Mouse (Mus musculus) monocyte, adult 5-6 weeks (primary cell): ENCODE measurements around the gene Scamp1. TPM values are rescaled to one million over a fixed set of nuclear protein-coding genes. Genes with fewer than 3 reads are reported as not detected.

Source experiments
- ATAC-seq: fragments of 153-309, 156-312 bp; replicated peaks from 2 replicates; pipeline ENCODE4 v1.8.0; 2017; ENCODE audit warnings: mild to moderate bottlenecking; ENCODE audit not compliant: low TSS enrichment, insufficient number of reproducible peaks, severe bottlenecking, poor library complexity, low FRiP score
- total RNA-seq: library from RNA; stranded (forward); fragments of 200-1000, 200-491, 200-594 nt; gene quantifications from 3 replicates; pipeline ENCODE4 v1.2.3, GENCODE M21; 2017

Scamp1 gene
- total RNA-seq, 1 experiment from 2014 or later, result 3.4 TPM

DNA sequence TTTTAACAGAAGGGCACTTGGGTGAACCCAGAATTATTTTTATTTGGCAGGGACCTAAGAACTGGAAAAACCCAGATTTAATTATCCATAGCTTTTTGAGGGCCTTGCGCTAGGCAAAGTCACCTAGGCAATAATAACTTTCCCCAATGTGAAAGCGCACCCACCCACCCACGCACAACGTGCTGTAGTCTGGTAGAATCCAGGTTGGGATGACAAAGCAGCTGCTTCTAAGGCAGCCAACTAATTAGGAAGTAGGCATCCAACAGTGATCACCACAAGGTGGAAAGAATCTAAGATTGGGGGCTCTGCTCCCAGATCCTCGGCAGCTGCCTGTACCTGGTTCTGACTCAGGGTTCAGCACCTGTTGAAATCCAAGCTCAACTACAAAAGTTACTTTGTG lies 538 bp upstream of the Scamp1 start:
- no peak for ATAC-seq

- no peak for ATAC-seq
Measured at GRCm38 (mm10) chr13:94284543-94285269, 951 bp downstream of the Scamp1 start.

DNA sequence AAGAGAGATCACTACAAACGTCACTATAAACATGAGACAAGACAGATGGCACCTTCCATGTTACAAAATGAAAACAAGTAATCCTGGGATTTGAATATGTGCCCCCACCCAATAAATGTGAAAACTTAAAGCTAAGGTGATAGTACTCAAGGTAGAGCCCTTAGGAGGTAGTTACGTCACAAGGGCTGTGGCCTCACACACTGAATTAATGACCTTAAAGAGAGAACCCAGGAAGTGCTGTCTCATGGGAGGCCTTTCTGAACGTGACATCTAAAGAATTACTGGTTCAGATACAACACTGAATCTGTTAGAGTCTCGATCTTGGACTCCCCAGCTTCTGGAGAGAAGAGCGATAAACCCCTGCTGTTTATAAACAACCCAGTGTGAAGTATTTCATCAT lies 6.2 kb downstream of the Scamp1 start:
- ATAC-seq, result no peak

DNA sequence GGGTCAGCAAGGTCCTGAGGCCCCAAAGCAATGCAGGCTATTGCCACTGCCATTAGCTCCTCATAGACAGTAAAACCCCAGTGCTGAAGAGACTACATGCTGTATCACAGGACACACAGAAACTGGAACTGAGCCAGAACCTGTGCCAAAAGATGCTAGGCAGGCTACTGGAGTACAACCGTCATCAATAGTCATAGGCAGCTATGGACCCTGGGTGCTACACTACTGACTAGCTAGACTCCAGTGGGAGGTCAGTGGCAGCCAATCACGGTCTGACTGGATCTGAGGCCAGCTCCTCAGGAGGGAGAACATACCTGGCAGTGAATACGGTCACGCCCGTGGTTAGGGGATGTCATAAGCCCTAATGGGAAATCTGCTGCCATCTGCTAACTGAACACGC lies 14.4 kb downstream of the Scamp1 start:
- ATAC-seq, result no peak

GRCm38 (mm10) chr13:94268201-94268600 lies 17.5 kb downstream of the Scamp1 start:
- ATAC-seq, result no peak

- no peak for ATAC-seq
Measured at GRCm38 (mm10) chr13:94267190-94267589, 18.5 kb downstream of the Scamp1 start.

DNA sequence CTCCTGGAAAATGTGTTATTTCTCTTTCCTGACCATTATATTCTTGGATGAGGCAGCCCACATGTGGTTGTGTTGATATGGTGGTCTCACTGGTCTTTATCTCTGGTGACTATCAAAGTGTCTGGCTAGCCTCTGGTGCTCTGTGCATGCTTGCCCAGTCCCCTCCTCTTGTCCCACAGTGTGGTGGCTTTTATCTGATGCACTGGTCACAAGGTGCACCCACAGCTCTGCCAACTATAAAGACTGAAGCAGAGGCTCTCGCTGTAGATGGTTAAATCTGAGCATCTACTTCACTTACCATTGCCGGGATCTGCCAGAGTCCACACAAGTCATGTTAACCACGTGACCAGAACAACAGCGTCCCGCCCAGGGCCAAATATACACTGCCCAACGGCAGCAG lies 19.1 kb downstream of the Scamp1 start:
- no peak for ATAC-seq

DNA sequence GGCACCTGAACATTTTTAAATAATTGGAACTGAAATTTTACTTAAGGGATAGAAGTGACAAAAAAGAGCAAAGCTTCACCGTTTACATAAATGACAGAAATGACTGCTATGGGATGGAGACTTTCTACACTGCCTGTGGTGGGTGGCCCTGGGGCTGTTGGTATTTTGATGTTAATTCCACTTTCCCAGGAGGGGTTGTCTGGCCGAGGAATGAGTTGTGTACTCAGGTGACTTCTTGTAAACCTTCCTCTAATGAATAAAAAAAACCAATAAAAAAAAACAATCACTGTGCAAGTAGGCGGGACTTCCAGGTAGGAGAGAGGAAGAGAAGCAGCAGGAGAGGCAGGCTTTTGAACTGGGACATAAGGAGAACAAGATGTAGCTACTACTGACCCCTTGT lies 20.4 kb downstream of the Scamp1 start:
- no peak for ATAC-seq

DNA sequence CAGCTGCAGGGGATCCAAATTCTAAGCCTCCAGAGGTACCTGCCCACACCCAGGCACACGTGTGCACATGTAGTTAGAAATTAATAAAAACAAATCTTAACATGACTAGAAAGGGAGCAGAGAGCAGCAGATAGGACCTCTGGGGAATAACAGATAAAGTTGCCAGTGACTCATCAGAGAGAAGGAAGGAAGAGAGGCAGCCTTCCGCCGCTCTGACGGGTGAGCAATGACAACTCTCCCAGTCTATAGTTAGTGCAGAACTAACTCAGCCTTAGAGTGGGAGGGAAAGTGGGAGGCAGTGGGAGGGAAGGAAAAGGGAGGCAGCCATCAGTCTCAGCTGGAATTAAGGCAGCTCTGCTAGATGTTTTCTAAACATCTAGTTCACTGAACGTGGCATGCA lies 21.7 kb downstream of the Scamp1 start:
- ATAC-seq, result no peak

DNA sequence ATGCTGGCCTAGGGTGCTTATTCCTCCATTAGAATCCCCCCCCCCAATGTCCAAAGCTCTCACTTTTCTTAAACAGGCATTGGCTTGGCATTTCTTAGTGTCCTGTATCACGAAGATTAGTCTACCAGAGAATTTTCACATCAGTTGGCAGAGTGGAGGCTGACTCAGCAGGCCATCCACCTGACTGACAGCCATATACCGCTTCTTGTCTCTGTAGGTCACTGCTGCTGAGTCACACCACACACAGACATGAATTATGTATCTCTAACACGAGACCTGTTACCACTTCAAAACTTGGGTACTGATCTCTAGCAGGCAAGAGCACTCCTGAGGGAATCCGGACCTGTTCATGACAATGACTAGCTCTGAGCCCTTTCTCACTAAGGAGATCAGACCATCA lies 23.1 kb downstream of the Scamp1 start:
- no peak for ATAC-seq

DNA sequence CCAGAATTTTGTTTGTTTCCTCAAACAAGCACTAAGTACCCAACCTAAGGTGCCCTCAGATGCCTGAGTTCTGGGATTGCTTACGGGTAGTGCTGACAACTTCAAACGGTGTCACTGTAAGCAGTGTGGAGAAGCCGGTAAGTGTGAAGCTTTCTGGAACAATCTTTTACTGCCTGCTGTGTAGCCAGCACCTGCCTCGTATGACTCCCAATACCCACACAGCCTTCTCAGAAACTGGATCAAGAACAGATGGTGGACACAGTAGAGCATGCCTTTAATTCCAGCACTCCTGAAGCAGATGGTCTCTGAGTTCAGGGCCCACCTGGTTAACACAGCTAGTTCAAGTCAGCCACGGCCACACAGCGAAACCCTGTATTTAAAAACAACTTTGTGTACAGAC lies 24.0 kb downstream of the Scamp1 start:
- ATAC-seq, result no peak

GRCm38 (mm10) chr13:94260961-94261360 lies 24.7 kb downstream of the Scamp1 start:
- ATAC-seq, result no peak

DNA sequence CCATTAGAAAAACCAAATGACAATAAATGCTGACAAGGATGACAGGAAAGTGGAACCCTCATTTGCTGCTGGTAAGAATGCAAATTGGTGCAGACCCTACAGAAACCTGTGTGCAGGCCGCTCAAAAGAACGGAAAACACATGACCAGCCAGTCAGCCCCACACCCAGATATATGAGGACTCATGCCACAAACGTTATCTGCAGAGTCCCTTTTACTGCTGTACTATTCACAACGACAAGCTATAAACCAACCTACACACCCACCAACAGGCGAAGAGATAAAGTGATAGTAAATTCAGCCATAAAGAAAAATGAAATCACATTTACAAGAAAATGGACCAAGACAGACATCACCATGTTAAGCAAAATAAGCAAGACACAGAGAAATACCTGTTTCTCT lies 26.4 kb downstream of the Scamp1 start:
- no peak for ATAC-seq

DNA sequence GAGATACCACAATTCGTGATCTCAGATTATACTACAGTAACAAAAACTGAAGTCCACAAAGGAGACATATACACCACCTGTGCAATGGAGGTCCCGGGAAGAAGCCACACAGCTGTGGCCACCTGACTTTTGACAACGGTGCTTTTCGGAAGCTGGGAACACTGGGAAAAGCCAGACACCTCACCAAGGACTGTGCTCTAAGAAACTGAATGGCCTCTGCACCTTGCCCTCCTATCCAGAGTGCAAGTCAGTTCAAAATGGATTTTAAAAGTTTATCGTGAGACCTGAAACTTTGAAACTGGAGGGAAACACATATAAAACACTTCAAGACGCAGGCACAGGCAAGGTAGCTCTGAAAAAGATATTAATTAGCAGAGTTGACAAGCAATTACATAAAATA lies 27.1 kb downstream of the Scamp1 start:
- ATAC-seq, result no peak

- no peak for ATAC-seq
Measured at GRCm38 (mm10) chr13:94257711-94258110, 27.9 kb downstream of the Scamp1 start.

DNA sequence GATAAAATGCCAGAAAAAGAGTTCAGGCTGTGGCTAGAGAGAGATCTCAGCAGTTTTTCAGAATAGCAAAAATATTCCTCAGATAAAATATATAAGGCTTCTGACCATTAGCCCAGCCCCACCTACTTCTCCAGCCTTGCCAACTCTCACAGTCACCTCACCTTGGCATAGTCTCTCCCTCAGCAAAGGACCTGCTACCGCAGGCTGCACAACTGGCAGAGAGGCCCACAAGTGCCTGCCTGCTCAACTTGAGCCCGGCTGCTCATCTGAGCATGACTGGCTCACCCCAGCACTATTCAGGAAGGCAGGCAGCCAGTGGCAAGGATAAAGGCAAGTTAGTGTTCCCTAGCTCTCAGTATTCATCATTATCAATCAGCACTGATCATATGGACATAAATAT lies 30.5 kb downstream of the Scamp1 start:
- no peak for ATAC-seq

- ATAC-seq, result no peak
Measured at GRCm38 (mm10) chr13:94254286-94254685, 31.4 kb downstream of the Scamp1 start.

DNA sequence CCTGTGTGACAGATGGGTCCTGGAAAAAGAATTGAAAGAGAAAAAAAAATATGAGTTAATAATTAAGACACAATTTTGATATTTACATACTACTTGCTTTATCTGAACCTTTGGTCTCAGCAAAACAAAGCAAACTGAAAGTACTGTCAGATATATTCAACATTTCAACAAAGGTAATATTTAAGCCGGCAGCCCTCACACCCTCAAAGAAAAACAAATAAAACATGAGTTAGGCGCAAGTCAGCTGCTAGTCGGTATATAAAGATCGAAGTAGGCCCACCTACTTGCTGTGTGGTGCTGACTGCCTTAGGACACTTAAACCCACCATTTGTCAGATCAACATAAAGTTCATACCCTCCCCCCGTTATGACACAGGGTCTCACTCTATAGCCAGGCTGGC lies 32.6 kb downstream of the Scamp1 start:
- no peak for ATAC-seq

GRCm38 (mm10) chr13:94250761-94251160 lies 34.9 kb downstream of the Scamp1 start:
- ATAC-seq, result no peak

- ATAC-seq, result no peak
Measured at GRCm38 (mm10) chr13:94250188-94250587, 35.5 kb downstream of the Scamp1 start.

- ATAC-seq, result no peak
Measured at GRCm38 (mm10) chr13:94242897-94243296, 42.8 kb downstream of the Scamp1 start.
